Mouse (Mus musculus) liver, adult 2 months (tissue): ENCODE measurements at regions not wholly inside any gene's neighbourhood (a gene's known extent, or its start where the extent isn't known, plus 50 kb on each side); places are given as distances from the start of the nearest gene placed in this dataset.

Source experiments
- CTCF ChIP-seq: fragments of 200-500 bp; IDR thresholded peaks from 2 replicates; pipeline ENCODE4 v1.5.1; 2011; ENCODE audit warnings: low read depth, low read length, control low read depth
- POLR2A ChIP-seq: fragments of 200-500 bp; IDR thresholded peaks from 2 replicates; pipeline ENCODE4 v1.6.1; 2011; ENCODE audit warnings: low read length, control low read depth; ENCODE audit not compliant: insufficient read depth; ENCODE audit errors: extremely low read depth

- TF ChIP-seq POLR2A = no peak
- TF ChIP-seq CTCF = no peak
Observed at GRCm38 (mm10) chr13:59266854-59267253, 318.2 kb downstream of the Agtpbp1 start.
